Mouse (Mus musculus): ENCODE measurements around the gene Chpt1.

Chpt1 gene

GRCm38 (mm10) chr10:88404220-88404619 lies 99.7 kb downstream of the Chpt1 start:
- no peak for DNase-seq (ENCODE audit: low read depth, low spot score)

GRCm38 (mm10) chr10:88403021-88403420 lies 100.9 kb downstream of the Chpt1 start:
- no peak for DNase-seq (ENCODE audit: low read depth, low spot score)

Data from 3T3-L1 (cell line).